Mouse (Mus musculus) kidney, adult 2 months (tissue): Measurements from ENCODE around the gene Ly9. TPM values are rescaled to one million over a fixed set of nuclear protein-coding genes. Genes with fewer than 3 reads are reported as not detected.

Experiments used
- DNase-seq: peaks from one replicate; pipeline ENCODE4 v3.0.0; 2021
- H3K27ac ChIP-seq: fragments of 200-500 bp; 2 replicates; pipeline ENCODE4 v1.5.1; 2012; ENCODE audit warnings: low read depth, low read length, control low read depth, inconsistent platforms; ENCODE audit not compliant: insufficient read depth
- H3K27me3 ChIP-seq: fragments of 200-500 bp; replicated peaks from 2 replicates; pipeline ENCODE4 v1.6.1; 2012; ENCODE audit warnings: mild to moderate bottlenecking, moderate library complexity, low read length, inconsistent platforms; ENCODE audit not compliant: control insufficient read depth, insufficient read depth
- H3K36me3 ChIP-seq: fragments of 200-500 bp; 2 replicates; pipeline ENCODE4 v1.6.1; 2012; ENCODE audit warnings: mild to moderate bottlenecking, moderate library complexity, low read length, inconsistent platforms; ENCODE audit not compliant: control insufficient read depth, insufficient read depth
- H3K4me1 ChIP-seq: fragments of 200-500 bp; 2 replicates; pipeline ENCODE4 v1.6.1; 2011; ENCODE audit warnings: low read length; ENCODE audit not compliant: control insufficient read depth, insufficient read depth
- H3K4me3 ChIP-seq: fragments of 200-500 bp; 2 replicates; pipeline ENCODE4 v1.5.1; 2011; ENCODE audit warnings: mild to moderate bottlenecking, low read depth, low read length, control low read depth; ENCODE audit not compliant: insufficient read depth
- CTCF ChIP-seq: fragments of 200-500 bp; conservative IDR thresholded peaks from 2 replicates; pipeline ENCODE4 v1.5.1; 2011; ENCODE audit warnings: low read depth, mild to moderate bottlenecking, control low read depth, low read length, moderate library complexity, mixed read lengths; ENCODE audit not compliant: insufficient read depth, insufficient read length
- POLR2A ChIP-seq: fragments of 200-500 bp; IDR thresholded peaks from one replicate; pipeline ENCODE4 v1.6.1; 2011; ENCODE audit warnings: low read depth, low read length, control low read depth
- WGBS: fragments of 180-500 bp; shearing (Covaris S2); methylation state at CpG from one replicate; pipeline ENCODE4 v1.1.7; 2018; 5-methylcytosine and 5-hydroxymethylcytosine counted together
- polyA plus RNA-seq: library from polyadenylated mRNA; depleted of rRNA; stranded (reverse); fragments of >200 nt; gene quantifications from 2 replicates; pipeline ENCODE4 v1.2.3, GENCODE M21; 2012; rRNA removed

Ly9 gene
- 0.54 and 2.2 TPM in 2 replicates for polyA plus RNA-seq

GRCm38 (mm10) chr1:171607176-171607575, at the start of gene Ly9:
Gene Ly9, minus strand, starts transcription at chr1:171607410.
- Histone ChIP-seq H3K36me3 (no peaks in the 10 kb centered on the region), H3K27ac (no peak within 1 kb of the TSS), H3K27me3 (no peaks in the 10 kb centered on the region), H3K4me1 (no peaks in the 10 kb centered on the region), H3K4me3 (no peak within 1 kb of the TSS)
- no peak for TF ChIP-seq CTCF
- TF ChIP-seq POLR2A: no peak
- no peak for DNase-seq
- 84% methylated on average over 9 of the region's 9 CpGs for WGBS

DNA sequence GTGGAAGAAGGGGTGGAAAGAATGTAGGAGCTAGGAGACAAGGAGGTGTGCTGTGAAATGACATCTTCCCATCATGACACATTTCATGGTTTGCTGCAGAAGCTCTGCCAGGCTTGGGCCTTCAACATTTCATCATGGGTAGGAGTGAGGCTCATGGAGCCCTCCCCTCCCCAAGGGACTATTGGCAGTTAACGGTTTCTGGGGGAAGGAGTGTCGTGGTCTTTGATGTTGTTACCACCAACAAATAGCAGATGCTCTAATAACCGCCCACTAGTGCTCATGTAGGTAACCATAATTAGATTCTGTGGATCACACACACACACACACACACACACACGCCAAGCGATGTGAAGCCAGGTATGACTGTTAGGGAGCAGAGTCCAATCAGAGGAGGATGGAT, 45.5 kb upstream of the Ly9 start, which contains the start of gene Slamf7:
Slamf7 (minus strand) TSS at position 302 of the 400 bp plus-strand sequence.
- Histone ChIP-seq H3K4me3 (no peak within 1 kb of the TSS), H3K4me1 (no peaks in the 10 kb centered on the region), H3K27ac (no peak within 1 kb of the TSS), H3K27me3 (no peaks in the 10 kb centered on the region), H3K36me3 (no peaks in the 10 kb centered on the region)
- 84% methylated on average over 5 of the region's 5 CpGs for WGBS
- no peak for DNase-seq
- TF ChIP-seq POLR2A (no peak), CTCF (no peak)

GRCm38 (mm10) chr1:171648840-171649239, 41.6 kb upstream of the Ly9 start:
- 71% methylated on average over 8 of the region's 8 CpGs for WGBS
- DNase-seq: no peak
- Histone ChIP-seq H3K4me3 (no peak overlapping the region), H3K4me1 (no peaks in the 10 kb centered on the region), H3K27me3 (no peaks in the 10 kb centered on the region), H3K36me3 (no peaks in the 10 kb centered on the region), H3K27ac (no peak overlapping the region)
- TF ChIP-seq POLR2A: no peak
- TF ChIP-seq CTCF: no peak

GRCm38 (mm10) chr1:171647716-171648115, 40.5 kb upstream of the Ly9 start:
- no peak for DNase-seq
- Histone ChIP-seq H3K4me3 (no peak overlapping the region), H3K27me3 (no peaks in the 10 kb centered on the region), H3K4me1 (no peaks in the 10 kb centered on the region), H3K27ac (no peak overlapping the region), H3K36me3 (no peaks in the 10 kb centered on the region)
- no peak for TF ChIP-seq POLR2A
- no peak for TF ChIP-seq CTCF
- 85% methylated on average over 5 of the region's 5 CpGs for WGBS

- Histone ChIP-seq H3K27me3 (no peaks in the 10 kb centered on the region), H3K4me3 (no peak overlapping the region), H3K27ac (no peak overlapping the region), H3K36me3 (no peaks in the 10 kb centered on the region), H3K4me1 (no peaks in the 10 kb centered on the region)
- DNase-seq: peak; percentile 7
- TF ChIP-seq POLR2A (no peak), CTCF (no peak)
- 53% methylated on average over 5 of the region's 5 CpGs for WGBS
These were observed 39.3 kb upstream of the Ly9 start for GRCm38 (mm10) chr1:171646429-171646940.

DNA sequence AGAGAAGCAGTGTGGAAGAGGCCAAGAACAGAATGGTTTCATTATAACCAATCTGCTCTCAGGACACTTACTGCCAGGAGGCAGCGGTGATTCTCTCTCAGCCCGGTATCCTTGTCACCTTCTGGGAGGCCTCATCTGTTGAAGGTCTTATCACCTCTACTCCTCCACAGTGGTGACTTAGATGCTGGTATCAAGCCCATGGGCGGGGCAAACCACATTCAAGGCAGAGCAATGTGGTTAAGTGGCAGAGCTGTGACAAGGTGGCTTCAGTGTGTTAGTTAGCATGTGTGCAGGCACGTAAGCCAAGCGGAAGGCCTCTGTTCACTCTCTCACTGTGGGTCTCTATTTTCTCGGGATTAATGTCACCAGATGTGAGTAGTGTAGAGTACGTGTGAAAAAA, 36.4 kb upstream of the Ly9 start:
- 68% methylated on average over 7 of the region's 7 CpGs for WGBS
- TF ChIP-seq POLR2A: no peak
- no peak for TF ChIP-seq CTCF
- Histone ChIP-seq H3K4me3 (no peak overlapping the region), H3K27ac (no peak overlapping the region), H3K36me3 (no peaks in the 10 kb centered on the region), H3K4me1 (no peaks in the 10 kb centered on the region), H3K27me3 (no peaks in the 10 kb centered on the region)
- no peak for DNase-seq

GRCm38 (mm10) chr1:171640796-171641195, 33.6 kb upstream of the Ly9 start:
- Histone ChIP-seq H3K4me3 (no peak overlapping the region), H3K27me3 (no peaks in the 10 kb centered on the region), H3K27ac (no peak overlapping the region), H3K36me3 (no peaks in the 10 kb centered on the region), H3K4me1 (no peaks in the 10 kb centered on the region)
- WGBS: 92% methylated on average over 6 of the region's 6 CpGs
- no peak for DNase-seq
- no peak for TF ChIP-seq POLR2A
- no peak for TF ChIP-seq CTCF
